Mouse (Mus musculus) large intestine, adult 2 months (tissue): ENCODE measurements around the gene Ccdc172. TPM values are rescaled to one million over a fixed set of nuclear protein-coding genes. Genes with fewer than 3 reads are reported as not detected.
A peak's percentile ranks its signal among the peaks of the same experiment; 100 is the strongest.

Experiments used
- DNase-seq: peaks from one replicate; pipeline ENCODE4 v3.0.0-alpha.2; 2012; ENCODE audit warnings: low read depth, low spot score
- WGBS: fragments of 180-500 bp; shearing (Covaris S2); methylation state at CpG from one replicate; pipeline ENCODE4 v1.1.7; 2018; 5-methylcytosine and 5-hydroxymethylcytosine counted together
- polyA plus RNA-seq: library from polyadenylated mRNA; depleted of rRNA; stranded (reverse); fragments of >200 nt; gene quantifications from 2 replicates; pipeline ENCODE4 v1.2.3, GENCODE M21; 2012; rRNA removed

The Ccdc172 gene
- polyA plus RNA-seq, result not detected in 2 replicates

- WGBS, result 92% methylated on average over 17 of the region's 17 CpGs
- DNase-seq, result no peak
Measured at GRCm38 (mm10) chr19:58511818-58512217, at the start of gene Ccdc172. TSS of gene Ccdc172 (plus strand) at chr19:58511993.

- WGBS, result 72% methylated on average over 3 of the region's 3 CpGs
- no peak for DNase-seq
Measured at GRCm38 (mm10) chr19:58463755-58464154, 48.0 kb upstream of the Ccdc172 start.

GRCm38 (mm10) chr19:58468331-58468730, 43.5 kb upstream of the Ccdc172 start:
- 45% methylated on average over 2 of the region's 2 CpGs for WGBS
- no peak for DNase-seq

- 18% methylated on average over 12 of the region's 12 CpGs for WGBS
- DNase-seq, result peak; percentile 16
Measured at GRCm38 (mm10) chr19:58469421-58469820, 42.4 kb upstream of the Ccdc172 start.

GRCm38 (mm10) chr19:58474251-58474650, 37.5 kb upstream of the Ccdc172 start:
- 70% methylated on average over 3 of the region's 3 CpGs for WGBS
- DNase-seq, result no peak

GRCm38 (mm10) chr19:58482373-58482977, 29.3 kb upstream of the Ccdc172 start:
- 56% methylated on average over 9 of the region's 9 CpGs for WGBS
- no peak for DNase-seq

- DNase-seq, result no peak
- WGBS, result 51% methylated on average over 2 of the region's 2 CpGs
Measured at GRCm38 (mm10) chr19:58486686-58487085, 25.1 kb upstream of the Ccdc172 start.

- no peak for DNase-seq
- 50% methylated on average over 3 of the region's 3 CpGs for WGBS
Measured at GRCm38 (mm10) chr19:58497106-58497505, 14.7 kb upstream of the Ccdc172 start.

GRCm38 (mm10) chr19:58499420-58499966, 12.3 kb upstream of the Ccdc172 start:
- 67% methylated on average over 3 of the region's 3 CpGs for WGBS
- no peak for DNase-seq

- DNase-seq, result no peak
- WGBS, result 86% methylated on average over 2 of the region's 2 CpGs
Measured at GRCm38 (mm10) chr19:58500049-58500448, 11.7 kb upstream of the Ccdc172 start.

- WGBS, result 65% methylated on average over 1 of the region's 1 CpGs
- no peak for DNase-seq
Measured at GRCm38 (mm10) chr19:58521696-58522095, 9.9 kb downstream of the Ccdc172 start.

- DNase-seq, result no peak
- WGBS, result 44% methylated on average over 12 of the region's 12 CpGs
Measured at GRCm38 (mm10) chr19:58523736-58524394, 12.1 kb downstream of the Ccdc172 start.

- WGBS, result 68% methylated on average over 12 of the region's 12 CpGs
- DNase-seq, result no peak
Measured at GRCm38 (mm10) chr19:58525457-58526239, 13.9 kb downstream of the Ccdc172 start.

- WGBS, result 28% methylated on average over 3 of the region's 3 CpGs
Measured at GRCm38 (mm10) chr19:58533077-58533476, 21.3 kb downstream of the Ccdc172 start.

GRCm38 (mm10) chr19:58536691-58537090, 24.9 kb downstream of the Ccdc172 start:
- 92% methylated on average over 10 of the region's 10 CpGs for WGBS
- no peak for DNase-seq

More at GRCm38 (mm10) chr19:58533077-58533476, 21.3 kb downstream of the Ccdc172 start:
- DNase-seq, result no peak

- DNase-seq, result no peak
- WGBS, result 72% methylated on average over 5 of the region's 5 CpGs
Measured at GRCm38 (mm10) chr19:58540396-58540795, 28.6 kb downstream of the Ccdc172 start.

- 42% methylated on average over 4 of the region's 4 CpGs for WGBS
- DNase-seq, result no peak
Measured at GRCm38 (mm10) chr19:58548367-58548766, 36.6 kb downstream of the Ccdc172 start.

GRCm38 (mm10) chr19:58550489-58550888, 38.7 kb downstream of the Ccdc172 start:
- DNase-seq, result no peak
- 39% methylated on average over 1 of the region's 1 CpGs for WGBS

GRCm38 (mm10) chr19:58550916-58551315, 39.1 kb downstream of the Ccdc172 start:
- WGBS, result 81% methylated on average over 3 of the region's 3 CpGs
- no peak for DNase-seq

- WGBS, result 26% methylated on average over 2 of the region's 2 CpGs
- no peak for DNase-seq
Measured at GRCm38 (mm10) chr19:58554974-58555373, 43.2 kb downstream of the Ccdc172 start.
